Mouse (Mus musculus): ENCODE measurements around the gene Wdr43.
A peak's percentile ranks its signal among the peaks of the same experiment; 100 is the strongest.
"Not testable (repeated sequence)": the region's sequence is repeated elsewhere in the genome, so short reads cannot be mapped to it uniquely, and the experiment has no call there.

The Wdr43 gene

DNA sequence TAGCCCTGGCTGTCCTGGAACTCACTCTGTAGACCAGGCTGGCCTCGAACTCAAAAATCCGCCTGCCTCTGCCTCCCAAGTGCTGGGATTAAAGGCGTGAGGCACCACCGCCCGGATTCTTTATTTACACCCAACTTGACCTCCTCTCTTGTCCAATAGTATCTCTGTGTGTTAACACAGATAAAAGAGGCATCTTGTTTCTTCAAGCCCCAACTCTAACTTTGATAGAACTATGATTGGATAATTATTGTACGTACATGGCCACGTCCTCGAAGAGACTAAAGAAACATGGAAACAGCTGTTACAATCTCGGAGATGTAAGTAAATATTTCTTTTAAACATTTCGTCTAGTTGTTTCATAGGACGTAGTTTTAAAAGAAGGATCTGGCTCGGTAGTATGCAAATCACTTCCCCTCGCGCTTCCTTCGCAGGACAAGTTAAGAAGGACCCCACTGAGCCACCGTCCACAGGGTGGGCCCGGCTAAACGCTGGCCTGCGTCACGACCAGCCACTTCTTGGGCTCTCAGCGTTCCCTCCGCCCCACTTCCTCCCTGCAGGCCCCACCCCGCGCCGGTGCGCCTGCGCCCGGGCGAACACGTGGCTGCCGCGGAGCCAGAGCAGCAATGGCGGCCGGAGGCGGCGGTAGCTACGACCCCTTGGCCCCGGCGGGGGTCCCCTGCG, at the start of gene Wdr43:
Gene Wdr43 (plus strand): TSS at position 258 of the 681 bp plus-strand sequence.
- peak; percentile 99 for DNase-seq (ENCODE audit: low read depth, low spot score)

GRCm38 (mm10) chr17:71579176-71579705, 36.5 kb upstream of the Wdr43 start:
- DNase-seq (ENCODE audit: low read depth, low spot score) = no peak

DNA sequence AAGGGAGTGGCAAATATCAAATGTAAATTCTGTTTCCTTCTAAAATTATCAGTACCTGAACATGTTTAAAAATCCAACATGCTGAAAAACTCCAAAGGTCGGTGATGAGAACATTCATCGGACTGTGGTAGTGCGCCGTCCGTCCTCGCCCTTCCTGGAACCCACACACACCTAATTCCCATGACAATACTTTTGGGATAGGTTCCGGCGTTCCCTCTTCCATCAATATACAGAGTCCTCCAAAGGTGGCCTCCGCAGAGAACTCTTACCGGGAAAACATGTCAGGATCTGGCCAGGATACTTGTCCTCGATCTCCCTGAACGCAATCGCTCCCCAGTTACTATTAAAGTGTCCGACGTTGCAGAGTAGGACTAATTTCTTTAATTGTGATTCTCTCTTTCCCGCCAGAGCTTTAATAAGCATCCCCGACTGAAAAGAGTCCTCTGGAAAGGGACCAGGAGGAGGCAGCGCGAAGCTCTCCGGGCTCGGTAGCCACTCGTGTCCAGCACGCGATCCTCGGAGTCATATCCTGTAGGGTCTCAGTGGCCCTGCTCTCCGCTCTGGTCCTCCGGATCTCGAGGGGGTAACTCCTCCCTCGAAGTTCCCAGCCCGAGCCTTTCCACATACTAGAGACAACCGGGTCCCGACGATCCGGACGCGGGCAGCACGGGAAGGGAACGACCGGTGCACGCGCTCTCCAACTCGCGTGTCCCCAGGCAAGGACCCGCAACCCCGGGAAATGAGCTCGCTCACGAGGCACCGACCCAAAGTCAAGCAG, 17.6 kb upstream of the Wdr43 start:
- peak; percentile 44 for DNase-seq (ENCODE audit: low read depth, low spot score)

- peak; percentile 98 for DNase-seq (ENCODE audit: low read depth, low spot score)
Observed at GRCm38 (mm10) chr17:71598659-71599554, 16.8 kb upstream of the Wdr43 start.

GRCm38 (mm10) chr17:71616319-71617032, 781 bp downstream of the Wdr43 start:
- DNase-seq (ENCODE audit: low read depth, low spot score) = peak; percentile 8

- peak; percentile 9 for DNase-seq (ENCODE audit: low read depth, low spot score)
Observed at GRCm38 (mm10) chr17:71617033-71617362, 1.3 kb downstream of the Wdr43 start.

GRCm38 (mm10) chr17:71617974-71618373, 2.3 kb downstream of the Wdr43 start:
- DNase-seq (ENCODE audit: low read depth, low spot score) = no peak

DNA sequence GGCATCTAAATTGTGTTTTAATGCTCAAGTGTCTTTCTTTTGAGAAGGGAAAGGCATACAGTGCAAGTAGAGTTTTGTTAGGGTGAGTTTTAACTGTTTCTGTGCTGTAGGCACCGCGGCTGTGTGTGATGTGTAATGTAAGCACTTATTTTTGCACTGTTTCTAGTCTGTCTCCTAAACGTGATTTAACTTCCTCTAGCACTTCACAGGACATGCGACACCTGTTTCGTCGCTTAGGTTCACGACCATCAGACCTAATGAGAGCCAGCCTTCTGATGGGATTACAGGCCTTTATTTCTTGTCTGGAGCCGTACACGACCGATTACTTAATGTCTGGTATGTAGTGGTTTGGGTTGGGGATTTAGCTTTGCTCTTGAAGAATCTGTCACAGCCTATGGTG, 16.1 kb downstream of the Wdr43 start:
- DNase-seq (ENCODE audit: low read depth, low spot score) = no peak

DNA sequence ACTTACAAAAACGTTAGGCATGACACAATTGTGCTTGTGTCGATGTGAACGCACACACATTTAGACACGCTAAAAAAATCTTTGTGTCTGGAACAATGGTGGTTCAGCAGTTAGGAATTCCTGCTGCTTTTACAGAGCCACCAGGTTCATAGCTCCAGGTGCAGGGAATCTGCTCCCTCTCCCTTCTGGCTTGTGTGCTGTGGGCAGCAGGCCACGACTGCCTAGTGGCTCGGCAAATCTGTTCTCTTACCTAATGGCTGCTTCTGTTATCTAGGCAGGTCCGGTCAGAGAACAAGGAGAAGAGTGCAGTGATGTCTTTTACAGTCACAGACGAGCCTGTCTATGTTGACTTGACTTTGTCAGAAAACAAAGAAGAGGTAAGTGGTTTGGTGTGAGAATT, 17.7 kb downstream of the Wdr43 start:
- DNase-seq (ENCODE audit: low read depth, low spot score) = peak; percentile 75

GRCm38 (mm10) chr17:71636786-71637185, 21.1 kb downstream of the Wdr43 start:
- DNase-seq (ENCODE audit: low read depth, low spot score) = no peak

DNA sequence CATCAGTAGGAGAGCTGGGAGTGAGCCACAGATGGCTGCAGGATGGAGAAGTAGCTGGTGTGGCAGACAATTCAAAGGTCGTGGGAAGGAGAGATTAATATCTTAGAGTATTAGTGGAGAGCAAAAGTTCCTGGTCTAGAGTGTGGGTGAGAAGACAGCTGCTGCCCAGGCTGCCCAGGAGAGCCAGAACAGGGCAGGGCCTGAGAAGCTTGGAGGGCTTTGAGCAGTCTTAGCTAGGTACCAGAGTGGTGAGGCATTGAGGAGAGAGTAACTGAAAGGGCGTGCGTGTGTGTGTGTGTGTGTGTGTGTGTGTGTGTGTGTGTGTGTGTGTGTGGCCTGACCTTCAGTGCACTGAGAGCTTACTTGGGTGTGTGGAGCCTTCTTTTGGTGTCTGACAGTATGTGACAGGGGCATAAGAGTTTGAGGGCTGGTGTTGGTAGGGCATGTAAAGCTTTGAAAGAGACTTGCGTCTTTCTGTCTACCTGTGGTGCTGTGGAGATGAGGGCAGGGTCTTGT, 22.1 kb downstream of the Wdr43 start:
- DNase-seq (ENCODE audit: low read depth, low spot score) = no peak

GRCm38 (mm10) chr17:71639056-71639455, 23.4 kb downstream of the Wdr43 start:
- DNase-seq (ENCODE audit: low read depth, low spot score) = not testable (repeated sequence)

- DNase-seq (ENCODE audit: low read depth, low spot score) = peak; percentile 86
Observed at GRCm38 (mm10) chr17:71640421-71641085, 24.9 kb downstream of the Wdr43 start.

GRCm38 (mm10) chr17:71642190-71642589, 26.5 kb downstream of the Wdr43 start:
- no peak for DNase-seq (ENCODE audit: low read depth, low spot score)

GRCm38 (mm10) chr17:71650011-71650410, 34.3 kb downstream of the Wdr43 start:
- no peak for DNase-seq (ENCODE audit: low read depth, low spot score)

- DNase-seq (ENCODE audit: low read depth, low spot score) = no peak
Observed at GRCm38 (mm10) chr17:71652495-71652894, 36.8 kb downstream of the Wdr43 start.

GRCm38 (mm10) chr17:71652934-71653333, 37.2 kb downstream of the Wdr43 start:
- no peak for DNase-seq (ENCODE audit: low read depth, low spot score)

- peak; percentile 65 for DNase-seq (ENCODE audit: low read depth, low spot score)
Observed at GRCm38 (mm10) chr17:71657521-71657920, 41.8 kb downstream of the Wdr43 start.

GRCm38 (mm10) chr17:71658666-71659065, 43.0 kb downstream of the Wdr43 start:
- no peak for DNase-seq (ENCODE audit: low read depth, low spot score)

DNA sequence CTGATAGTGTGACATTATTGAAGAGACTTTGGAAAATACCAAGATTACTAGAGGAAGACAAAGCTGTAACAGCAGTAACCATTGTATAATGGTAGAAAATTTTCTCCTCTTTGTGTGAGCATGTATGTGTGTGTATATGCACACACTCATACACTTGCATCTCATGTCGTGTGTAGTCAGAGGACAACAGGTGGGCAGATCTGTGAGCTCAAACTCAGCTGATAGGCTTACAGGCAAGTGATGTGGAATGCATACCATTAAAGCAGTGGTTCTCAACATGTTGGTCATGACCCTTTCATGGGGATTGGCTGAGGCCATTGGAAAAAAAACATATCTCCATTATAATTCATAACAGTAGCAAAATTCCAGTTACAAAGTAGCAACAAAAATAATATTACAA, 44.7 kb downstream of the Wdr43 start:
- DNase-seq (ENCODE audit: low read depth, low spot score) = no peak
